Mouse (Mus musculus): ENCODE measurements around the gene Klrb1c. TPM values are rescaled to one million over a fixed set of nuclear protein-coding genes. Genes with fewer than 3 reads are reported as not detected.
"Not testable (repeated sequence)": the region's sequence is repeated elsewhere in the genome, so short reads cannot be mapped to it uniquely, and the experiment has no call there.

Klrb1c gene
- total RNA-seq (2021), result under 1 TPM; 0.11 to 0.25 TPM
- long read RNA-seq, experiment 1, result 0 reads
- long read RNA-seq, experiment 2, result 0 reads

DNA sequence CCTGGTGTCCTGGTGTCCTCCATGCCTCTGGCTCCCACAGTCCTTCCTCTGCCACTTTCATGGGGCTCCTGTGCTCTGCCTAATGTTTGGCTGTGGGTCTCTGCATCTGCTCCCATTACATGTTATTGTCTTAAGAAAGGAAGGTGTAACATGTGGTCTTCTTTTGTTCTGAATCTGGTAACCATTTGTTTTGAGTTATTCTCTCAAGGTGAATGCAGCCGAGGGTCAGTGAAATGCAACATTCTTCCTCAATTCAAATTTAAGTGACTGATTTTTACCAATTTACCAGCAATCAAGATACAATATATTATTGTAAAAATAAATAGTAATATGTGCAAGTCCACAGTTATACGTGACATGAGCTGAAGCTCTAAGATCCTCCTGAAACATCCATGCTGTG lies at the start of gene Klrb1c:
Klrb1c (minus strand) TSS at position 101 of the 400 bp plus-strand sequence.
- DNase-seq (ENCODE audit: low spot score in 2 of 2), result no peak

DNA sequence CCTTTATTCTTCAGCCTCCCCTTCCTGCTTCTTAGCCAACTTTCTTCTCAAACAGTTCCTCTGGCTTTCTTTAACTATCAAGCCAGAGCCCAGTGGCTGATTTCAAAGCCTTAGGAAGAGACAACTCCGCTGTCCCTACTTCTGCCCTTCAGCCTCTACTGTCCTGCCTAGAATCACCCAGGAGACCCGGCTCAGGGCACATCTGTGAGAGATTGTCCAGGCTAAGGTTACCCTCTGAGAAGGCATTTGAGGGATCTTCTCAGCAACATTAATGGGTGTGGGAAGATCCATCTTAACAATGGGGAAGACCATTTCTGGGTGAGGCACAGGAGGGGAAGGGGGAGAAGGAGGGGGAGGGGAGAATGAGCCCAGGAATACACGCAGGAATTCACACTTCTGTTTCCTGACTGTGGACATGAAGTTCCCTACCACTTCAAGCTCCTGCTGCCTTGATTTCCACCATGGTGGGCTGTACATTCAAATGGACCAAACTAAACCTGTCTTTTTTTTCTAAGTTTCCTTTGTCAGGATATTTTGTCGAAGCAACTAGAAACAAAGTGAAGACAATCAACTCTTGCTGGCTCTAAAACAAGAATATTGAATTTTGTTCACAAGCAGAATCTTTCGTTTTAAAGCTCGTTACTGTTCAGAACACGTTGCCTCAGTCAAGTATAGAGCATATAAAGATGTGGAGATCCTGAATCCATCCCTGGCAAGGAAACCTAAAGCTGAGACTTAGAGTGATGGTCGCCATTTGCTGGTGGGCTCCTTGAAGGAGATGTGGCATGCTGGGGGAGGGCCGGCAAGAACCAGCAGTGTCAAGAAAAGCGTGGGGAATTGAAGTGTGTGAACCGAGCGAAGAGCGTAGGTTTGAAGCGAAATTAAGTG lies 48.7 kb upstream of the Klrb1c start:
- DNase-seq (ENCODE audit: low spot score in 2 of 2), result no peak

DNA sequence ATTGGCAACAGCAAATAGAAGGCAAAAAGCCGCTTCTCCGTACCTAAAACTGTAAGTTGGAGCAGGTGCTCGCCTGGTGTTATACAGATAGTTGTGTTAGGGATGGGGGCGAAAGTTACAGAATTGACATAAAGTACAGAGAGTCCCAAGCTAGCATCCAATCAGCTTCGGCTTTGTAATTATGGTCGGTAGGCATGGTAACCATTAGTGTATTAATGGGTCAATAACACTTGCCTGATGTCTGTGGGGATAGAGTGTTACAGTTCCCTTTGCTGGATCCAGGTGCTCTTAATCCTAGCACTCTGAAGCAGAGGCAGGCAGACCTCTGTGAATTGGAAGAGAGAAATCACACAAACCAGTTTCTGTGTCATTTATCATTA lies 47.9 kb upstream of the Klrb1c start:
- DNase-seq (ENCODE audit: low spot score in 2 of 2), result no peak

DNA sequence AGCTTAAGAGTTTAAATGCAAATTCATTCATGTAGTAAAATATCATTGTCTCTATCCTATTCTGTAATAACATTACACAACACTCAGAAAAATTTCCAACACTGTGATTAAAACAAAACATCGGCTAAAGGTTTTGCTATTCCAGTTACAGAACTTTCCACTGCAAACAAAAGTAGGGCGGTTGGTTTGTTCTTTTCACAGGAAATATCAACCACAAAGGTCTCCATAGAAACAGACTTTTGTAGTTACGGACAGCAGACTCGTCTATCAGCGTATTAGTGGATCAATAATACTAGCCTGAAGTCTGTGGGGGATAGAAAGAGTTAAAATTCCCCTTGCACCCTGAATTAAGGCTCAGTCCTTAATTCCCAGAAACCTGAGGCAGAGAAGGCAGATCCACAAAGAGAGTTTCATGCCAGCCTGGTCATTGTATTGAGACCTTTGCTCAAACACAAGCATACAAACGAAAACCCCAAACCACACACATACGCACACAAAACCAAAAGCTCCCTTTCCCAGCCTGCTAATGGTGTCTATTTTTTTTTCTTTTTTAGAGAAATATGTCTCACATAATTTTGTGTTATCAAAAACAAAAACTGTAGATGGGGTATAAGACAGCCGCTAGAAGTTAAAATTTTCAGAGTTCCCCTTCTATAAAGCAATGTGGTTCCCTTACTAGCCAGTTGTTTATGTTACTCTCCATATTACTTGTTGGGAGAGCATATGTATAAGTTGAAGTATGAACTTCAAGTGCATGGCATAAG lies 47.4 kb upstream of the Klrb1c start:
- DNase-seq (ENCODE audit: low spot score in 2 of 2), result no peak

DNA sequence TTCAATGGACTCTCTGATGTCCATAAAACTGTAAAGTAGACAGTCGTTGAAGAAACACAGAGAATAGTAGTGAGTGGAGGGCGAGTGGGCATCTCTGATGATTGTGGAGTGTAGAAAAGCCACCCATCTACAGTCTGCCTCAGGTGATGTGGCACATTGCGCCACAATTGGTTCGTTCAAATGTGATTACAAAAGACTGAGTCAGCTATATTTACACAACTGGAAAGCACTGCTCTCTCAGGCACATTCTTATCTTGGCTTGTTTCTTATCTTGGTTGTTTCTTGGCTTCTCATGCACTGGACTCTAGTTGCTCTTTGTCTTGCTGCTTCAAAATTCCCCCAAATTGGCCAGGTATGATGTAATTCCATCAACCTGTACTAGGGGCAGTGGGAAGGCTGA lies 46.6 kb upstream of the Klrb1c start:
- no peak for DNase-seq (ENCODE audit: low spot score in 2 of 2)

DNA sequence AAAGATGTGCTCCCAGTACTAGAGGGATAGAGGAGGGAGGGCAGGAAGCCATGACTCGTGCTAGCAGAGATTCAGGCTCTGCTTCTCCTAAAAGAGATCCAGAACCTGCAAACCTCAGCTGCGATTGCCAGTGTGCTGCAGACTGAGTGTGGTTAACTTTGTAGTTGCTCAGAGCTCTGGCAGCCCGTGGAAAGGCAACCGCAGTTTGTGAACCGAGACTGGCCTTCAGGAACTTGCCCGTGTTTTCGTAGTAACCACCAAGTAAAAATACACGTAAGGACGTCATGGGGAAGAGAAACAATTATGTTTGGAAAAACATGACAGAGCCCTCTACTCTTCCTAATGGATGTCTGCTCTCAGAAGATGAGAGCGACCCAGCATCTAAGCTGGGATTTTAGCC lies 44.0 kb upstream of the Klrb1c start:
- no peak for DNase-seq (ENCODE audit: low spot score in 2 of 2)

DNA sequence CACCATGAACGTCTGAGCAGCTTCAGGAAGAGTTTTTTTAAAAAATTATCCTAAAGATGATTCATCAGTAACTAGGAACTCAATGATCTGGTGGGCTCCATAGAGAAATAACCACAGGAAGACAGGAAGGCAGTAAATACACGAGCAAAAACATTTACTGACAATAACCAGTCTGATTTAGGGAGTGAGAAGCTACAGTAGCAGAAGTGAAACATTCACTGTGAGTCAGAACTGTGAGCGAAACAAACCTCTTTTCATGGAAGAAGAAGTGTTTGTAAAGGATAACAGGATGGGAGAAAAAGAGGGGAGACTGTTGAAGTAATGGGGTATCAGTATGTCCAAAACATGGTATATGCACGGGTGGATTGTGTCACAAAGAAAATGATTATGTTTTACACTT lies 40.8 kb upstream of the Klrb1c start:
- no peak for DNase-seq (ENCODE audit: low spot score in 2 of 2)

DNA sequence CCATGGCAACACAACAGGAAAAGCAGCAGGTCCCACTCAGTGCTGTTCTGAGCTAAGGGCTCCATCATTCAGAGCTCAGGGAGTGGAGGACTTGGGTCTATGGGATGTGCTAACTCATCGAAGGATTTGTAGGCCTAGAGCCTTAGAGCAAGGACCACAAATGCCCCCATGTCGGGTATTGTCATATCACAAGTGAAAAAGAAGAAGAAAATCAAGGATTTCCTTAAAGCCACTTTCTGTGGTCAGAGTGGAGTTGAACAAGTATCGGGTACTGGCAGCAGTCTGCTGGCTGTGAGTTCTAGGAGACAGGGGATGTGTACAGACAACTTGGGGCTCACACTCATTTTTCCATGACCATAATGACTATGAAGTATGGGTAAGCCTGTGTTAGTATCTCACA lies 37.8 kb upstream of the Klrb1c start:
- DNase-seq (ENCODE audit: low spot score in 2 of 2), result no peak

DNA sequence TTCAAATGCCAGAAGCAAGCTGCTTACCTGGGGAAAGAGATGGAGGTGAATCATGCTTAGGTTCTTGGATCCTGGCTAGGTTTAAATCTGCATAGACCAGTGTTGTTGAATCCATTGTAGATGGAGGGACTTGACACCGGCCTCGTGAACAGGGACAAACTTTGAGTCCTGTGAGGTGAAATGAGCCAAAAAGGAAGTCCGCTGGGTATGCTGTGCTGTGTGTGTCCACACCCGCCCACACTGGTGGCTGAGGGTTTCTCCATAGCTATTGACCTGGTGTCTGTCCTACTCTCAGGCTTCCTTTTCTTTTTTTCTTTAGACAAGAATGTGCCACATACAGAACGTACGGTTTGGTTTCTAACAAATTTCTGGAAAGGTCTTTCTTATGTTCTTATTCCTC lies 37.1 kb upstream of the Klrb1c start, which contains the start of the genes Gm44511 and Klrb1b:
Gm44511 (minus strand) TSS at position 184 of the 400 bp plus-strand sequence.
Klrb1b (minus strand) TSS at position 200 of the 400 bp plus-strand sequence.
- DNase-seq (ENCODE audit: low spot score in 2 of 2), result no peak

DNA sequence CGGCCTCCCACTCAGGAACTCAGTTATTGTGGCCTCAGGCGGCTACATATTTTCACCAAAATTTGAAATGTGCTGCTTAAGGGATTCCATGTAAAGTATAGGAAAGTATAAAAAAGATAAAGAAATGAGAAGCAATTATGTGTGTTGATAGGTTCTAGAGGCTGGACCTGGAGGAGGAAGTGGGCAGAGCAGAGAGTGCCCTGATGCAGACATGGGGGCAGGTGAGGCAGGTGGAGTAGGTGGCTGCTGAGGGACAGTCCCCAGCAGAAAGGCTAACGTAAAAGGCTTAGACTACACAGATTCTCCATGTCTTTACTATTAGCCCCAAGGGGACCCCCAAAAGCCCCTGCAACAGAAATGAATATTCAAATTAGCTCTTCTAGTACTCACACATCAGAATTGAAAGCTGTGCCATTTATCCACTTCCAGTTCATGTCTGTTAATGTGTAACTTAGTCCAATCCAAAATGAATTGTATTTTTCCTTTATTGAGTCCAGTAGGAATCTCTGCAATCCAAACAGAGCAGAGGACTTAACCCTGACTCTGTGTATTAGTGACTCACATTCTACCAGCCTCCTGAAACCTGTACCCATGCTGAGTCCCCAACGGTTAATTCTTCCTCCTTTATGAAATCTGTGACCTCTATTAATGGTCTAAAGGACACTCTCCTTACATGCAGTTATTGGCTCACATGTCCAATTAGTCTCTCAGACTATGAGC lies 29.2 kb upstream of the Klrb1c start:
- no peak for DNase-seq (ENCODE audit: low spot score in 2 of 2)

DNA sequence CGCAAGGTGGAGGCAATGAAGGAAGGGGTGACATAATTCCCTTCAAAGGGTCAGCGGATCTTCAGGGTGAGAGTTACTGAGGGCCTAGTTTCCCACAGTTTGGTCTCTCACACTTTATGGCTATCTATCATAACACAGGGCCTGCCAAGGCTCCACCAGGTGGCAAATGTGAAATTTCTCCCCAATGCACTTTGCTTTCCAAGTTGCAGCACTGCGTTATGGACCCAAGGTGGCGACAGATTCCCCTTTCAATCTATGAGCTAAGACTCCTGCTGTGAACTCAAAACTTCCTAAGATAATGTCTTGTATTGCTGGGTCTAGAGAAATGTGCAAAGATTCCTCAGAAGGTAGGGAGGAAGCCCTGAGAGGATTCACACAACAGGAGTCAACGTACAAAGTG lies 19.5 kb upstream of the Klrb1c start:
- DNase-seq (ENCODE audit: low spot score in 2 of 2), result no peak

DNA sequence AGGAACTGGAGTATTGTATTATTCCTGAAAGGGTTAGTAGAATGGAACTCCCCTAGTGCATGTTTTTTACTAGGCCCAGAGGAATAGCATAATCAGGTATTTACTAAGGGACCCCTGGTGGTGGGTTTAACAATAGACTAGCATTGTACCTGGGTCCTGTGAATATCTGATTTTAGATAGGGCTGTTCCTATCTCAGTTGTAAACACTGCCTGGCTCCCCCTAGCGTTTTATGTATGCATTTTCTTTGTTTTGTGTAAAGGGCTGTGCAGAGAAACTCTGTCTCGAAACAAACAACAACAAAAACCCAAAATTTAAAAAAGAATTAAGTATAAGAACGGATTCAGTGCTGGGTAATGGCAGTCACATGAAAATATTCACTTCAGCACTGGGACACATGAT lies 18.0 kb upstream of the Klrb1c start:
- DNase-seq (ENCODE audit: low spot score in 2 of 2), result no peak

DNA sequence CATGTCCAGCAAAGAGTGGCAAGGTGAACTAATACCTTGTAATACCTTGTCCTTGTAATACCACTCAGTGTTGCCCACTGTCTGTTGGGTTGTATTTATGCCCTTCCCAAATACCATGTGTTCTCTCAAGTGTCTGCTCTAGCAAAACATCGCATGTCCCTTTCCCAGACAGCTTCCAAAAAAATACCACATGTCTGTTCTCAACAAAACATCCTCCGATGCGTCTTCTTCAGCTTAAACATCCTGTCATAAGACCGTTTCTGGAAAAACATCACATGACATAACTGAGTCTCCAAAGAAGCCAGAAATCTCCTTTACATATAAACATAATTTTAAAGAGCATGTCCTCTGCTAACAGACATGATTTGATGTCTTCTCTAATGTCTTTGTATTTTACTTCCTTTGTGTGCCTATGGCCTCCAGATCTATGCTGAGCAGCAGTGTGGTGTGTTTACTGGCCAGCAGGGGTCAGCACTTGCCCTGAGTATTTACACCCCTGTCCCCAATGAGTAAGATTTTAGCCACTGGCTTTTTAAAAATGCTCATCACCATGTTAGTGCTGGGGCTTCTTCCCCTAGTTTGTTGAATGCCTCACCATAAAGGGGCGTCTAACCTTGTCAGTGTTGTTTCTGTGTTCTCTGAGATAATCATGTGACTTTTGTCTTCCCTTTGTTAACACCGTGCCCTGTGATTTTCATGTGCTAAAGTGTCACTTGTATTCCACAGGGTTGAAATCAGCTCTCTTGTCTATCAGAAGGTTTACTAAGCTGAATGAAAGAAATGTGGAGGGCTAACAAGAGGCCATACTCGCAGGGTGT lies 16.0 kb upstream of the Klrb1c start:
- DNase-seq (ENCODE audit: low spot score in 2 of 2), result peak in 1 of 2 experiments; percentile 35

DNA sequence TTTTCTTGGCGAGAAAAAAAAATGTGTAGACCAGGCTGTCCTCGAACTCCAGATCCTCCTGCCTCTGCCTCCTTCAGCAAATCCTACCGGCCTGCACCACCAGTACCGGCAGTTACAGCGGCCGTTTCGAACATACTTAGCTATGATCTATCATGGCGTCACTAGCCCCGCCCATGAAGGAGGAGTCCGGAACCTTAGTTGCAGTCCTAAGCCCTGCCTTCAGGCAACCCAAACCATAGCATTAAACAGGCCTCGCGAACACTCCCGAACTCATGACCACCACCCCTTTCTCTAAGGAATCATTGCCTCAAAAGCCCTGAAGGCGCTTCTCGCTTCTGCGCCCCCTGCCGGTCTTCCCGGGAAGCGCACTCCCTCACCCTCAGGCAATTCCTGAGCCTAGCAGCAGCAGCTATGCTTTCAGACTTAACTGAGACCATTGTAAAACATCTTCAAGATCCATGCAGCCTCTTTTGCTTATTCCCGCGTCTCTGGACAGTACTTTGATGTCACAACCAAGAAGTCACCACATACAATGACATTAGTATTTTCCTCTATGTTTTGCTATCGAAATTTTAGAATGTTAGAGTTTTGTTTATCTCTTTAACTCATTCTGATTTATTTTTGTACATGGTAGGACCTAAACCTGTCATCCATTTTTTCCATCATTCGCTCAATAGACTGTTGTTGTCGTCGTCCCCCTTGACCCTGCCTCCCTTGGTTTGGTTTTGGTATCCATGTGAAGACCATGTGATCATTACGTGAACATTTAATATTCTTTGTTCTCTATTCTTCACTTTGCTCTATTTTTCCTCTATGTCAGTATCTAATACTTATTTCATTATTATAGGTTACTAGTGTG lies 14.2 kb upstream of the Klrb1c start:
- peak; percentile 74 to 87 for DNase-seq (ENCODE audit: low spot score in 2 of 2)

DNA sequence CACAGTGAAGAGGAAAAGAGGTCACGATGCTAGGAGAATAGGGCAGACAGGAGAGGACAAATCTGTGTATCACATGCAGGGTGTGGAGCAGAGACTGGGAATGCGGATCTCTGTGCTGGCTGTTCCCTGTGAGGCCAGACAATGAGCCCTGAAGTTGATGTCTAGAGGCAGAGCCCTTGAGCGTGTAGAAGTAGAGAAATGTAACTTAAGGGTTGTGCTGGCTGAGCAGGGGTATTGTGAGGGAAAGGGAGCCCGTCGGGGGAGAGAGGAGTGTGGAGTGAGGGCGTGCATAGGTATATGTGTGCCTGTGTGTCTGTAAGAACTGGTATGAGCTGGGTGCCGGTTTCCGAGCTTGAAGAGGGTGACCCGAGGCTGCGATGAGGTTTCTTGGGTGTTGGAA lies 13.5 kb upstream of the Klrb1c start:
- no peak for DNase-seq (ENCODE audit: low spot score in 2 of 2)

DNA sequence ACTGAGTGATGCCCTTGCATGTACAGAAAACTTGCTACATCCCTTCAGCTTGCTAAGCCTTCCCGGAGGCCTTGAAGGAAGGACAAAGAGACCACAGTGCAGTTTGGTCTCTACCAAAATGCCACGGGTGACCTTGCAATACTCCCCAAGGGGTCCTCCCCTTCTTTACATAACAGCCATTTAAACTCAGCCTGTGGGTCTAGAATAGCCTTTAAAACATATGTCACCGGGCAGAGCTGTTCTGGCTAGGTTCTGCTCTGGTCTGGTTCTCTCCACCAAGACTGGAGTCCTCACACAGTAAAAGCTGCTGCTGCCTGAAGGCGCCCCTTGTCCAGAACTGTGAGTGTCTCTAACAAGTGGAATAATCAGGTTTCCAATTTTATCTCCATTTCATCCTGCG lies 11.7 kb upstream of the Klrb1c start:
- not testable (repeated sequence) for DNase-seq (ENCODE audit: low spot score in 2 of 2)

DNA sequence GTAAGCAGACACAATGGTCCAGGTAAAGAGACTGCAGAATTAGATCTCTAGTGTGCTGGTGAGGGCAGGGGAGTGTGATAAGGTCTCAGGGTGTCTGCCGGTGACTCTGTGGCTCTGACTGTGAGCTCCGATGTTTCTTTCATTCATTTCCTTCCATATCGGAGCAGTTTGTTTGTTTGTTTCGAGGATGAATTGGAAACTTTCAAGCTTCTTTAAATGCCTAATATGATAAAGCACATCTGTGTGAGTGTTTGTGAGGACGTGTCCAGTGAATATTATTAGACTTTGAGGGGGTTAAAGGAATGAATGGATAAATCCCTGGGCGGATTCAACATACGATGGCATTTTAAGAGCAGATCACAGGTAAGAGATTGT lies 10.9 kb upstream of the Klrb1c start:
- no peak for DNase-seq (ENCODE audit: low spot score in 2 of 2)

DNA sequence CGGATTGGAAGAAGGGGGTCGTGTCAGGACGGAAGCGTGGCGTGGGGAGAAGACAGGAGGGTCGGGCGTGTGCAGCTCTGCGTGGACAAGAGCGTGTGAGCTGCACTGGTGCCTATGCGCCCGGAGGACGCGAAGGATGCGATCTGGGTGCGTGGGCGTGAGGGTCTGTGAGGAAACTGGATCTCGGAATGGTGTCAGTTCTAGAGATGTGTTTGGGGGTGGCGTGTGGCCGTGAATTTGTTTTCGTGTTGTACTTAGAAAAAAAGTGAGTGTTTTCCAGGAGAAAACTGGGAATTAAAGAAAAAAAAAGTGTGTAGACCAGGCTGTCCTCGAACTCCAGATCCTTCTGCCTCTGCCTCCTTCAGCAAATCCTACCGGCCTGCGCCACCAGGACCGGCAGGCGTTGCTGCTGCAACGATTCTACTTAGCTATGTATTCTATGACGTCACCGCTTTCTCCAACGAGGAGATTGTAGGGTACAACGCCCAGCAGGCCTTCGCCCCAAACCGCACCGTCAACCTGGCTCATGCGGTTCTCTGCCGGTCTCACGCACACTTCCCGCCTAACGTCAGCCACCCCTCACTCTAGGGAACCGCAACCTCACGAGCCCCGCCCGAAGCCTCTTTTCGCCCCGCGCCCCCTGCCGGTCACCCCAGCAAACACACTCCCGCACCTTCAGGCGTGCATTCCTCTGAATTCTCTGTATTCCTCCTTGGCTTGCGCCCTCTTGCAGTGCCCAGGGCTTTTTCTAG lies 10.3 kb upstream of the Klrb1c start:
- peak; percentile 57 to 66 for DNase-seq (ENCODE audit: low spot score in 2 of 2)

DNA sequence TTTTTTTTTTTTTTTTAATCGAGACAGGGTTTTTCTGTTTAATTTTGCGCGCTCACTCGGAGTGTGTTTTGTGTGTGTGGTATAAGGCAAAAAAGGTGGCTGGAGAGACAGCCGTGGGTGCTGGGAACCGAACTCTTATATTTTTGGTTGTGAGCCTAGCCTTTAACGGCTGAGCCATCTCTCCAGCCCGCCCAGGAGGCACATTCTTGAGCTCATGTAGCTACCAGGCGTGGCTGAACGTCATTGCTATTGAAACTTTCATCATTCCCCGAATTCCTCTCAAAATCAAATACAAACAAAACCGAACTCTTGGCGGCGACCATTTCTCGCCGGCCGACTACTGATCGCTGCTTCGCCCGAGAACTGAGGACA lies 9.7 kb upstream of the Klrb1c start:
- peak; percentile 43 for DNase-seq (ENCODE audit: low spot score in 2 of 2)

Data from adrenal gland, postnatal 4 days (tissue).